Mouse (Mus musculus): ENCODE data around the gene Clec3a.

Gene Clec3a

DNA sequence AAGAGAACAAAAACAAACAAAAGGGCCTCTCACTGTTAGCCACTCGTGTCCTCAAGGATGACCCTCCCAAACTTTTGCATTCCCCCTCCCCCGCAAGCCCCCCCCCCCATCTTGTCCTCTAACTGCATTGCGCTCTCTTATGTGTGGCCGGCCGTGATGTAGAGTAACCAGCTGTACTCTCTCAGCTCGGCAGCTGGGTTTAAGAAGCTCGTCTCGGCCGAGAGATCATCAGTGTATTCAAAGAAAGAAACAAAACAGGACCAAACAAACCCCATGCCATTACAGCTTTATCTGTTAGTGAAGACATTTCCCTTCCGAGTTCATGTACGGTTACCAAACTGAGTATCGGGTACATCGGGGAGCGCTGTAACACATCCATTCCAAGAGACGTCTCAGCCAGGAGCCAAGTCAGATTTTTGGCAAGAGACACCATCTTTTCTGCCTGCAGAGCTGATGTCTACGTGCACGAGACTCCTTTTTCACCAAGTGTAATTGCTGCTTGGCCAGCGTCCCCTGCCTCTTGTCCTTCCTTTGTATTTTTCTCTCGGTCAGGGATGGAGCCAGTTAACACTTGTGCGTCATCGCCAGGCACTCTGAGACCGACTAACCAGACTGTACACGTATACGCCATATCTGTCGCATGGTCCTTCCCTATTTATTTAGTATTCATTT, 40.4 kb downstream of the Clec3a start:
- DNase-seq (ENCODE audit: low spot score in 2 of 2), result no peak

DNA sequence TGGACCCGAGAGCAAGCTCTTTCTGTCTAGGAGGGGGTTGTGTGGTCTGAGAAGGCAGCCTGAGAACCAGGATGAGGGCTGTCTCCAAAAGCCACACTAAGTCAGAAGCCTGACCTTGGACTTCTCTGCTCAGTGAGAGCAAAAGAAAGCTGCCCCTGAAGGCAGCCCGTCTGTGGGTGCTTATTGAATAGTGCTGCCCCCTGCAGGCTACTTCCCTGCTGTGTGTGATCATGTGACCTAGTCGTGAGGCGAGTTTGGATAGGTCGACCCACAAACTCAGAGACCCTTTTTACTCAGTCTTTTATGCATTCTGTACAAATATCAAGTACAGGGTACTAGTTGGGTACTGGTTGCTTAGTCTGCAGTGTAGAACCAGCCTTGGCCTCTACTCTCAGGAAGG, 42.7 kb downstream of the Clec3a start:
- DNase-seq (ENCODE audit: low spot score in 2 of 2), result no peak

DNA sequence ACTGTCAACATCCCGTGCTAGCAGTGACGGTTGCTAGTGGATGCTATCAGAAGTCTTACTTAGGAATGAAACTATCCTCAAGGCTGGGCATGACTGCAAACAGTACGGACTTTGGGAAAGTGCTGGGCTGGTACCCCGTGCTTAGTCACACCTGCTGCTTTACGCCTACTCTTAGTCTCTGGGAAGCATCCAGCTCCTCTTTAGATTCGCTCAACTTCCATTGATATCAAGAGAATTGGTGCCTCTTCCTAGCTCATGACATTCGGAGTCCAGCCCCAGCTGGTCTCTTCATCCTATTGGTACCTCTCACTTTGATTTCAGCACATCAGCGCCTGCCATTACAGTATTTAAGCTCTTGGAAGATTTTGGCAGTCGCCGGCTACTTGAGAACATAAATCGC, 44.7 kb downstream of the Clec3a start:
- DNase-seq (ENCODE audit: low spot score in 2 of 2), result no peak

DNA sequence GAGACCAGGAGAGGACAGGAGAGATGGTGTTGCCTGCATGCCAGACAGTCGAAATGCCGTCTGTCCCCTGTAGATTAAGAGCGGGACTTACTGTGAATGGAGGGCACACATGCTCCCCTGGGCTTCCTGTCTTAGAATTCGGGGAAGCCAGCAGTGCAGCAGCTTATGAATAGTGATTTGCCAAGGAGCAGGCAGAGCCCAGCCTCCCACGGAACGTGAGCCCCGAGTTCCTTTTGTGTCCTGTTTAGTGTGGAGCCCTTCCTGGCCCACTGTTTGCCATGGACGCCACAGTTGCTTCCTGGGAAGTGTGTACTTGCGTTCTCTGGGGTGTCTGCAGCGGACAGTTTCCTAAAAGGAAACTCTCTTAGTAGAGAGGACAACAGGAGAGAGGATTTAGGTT, 45.4 kb downstream of the Clec3a start:
- no peak for DNase-seq (ENCODE audit: low spot score in 2 of 2)

DNA sequence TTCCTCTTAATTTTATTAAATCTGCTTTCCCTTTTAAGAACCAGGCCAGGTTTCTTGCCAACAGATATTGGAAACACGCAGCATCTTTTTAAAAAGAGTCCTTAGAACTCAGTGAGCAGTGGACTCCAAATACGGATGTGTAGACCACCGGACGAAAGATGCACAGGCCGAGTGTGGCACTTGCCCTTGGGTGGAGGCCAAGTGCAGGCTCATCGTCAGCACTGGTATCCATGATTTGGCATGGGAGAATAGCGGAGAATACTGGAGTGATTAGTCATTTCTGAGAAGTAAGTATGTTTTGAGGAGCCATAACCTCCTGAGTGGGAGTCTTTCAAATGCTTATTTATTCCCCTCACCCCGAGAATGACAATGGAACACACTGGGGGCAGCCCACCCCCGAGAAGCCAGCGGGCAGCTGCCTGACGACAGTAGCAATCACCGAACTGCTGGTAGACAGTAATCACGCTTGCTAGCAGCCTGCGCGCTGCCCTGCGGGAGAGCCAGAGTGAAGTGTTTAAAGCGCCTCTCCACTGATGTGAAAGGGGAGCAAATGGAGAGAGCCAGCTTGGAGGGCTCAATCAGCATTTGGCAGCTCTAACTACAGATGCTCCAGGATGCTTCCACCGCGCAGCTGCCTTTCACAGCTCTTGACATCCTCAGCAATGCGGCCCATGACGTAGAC, 50.8 kb downstream of the Clec3a start:
- DNase-seq (ENCODE audit: low spot score in 2 of 2), result no peak

DNA sequence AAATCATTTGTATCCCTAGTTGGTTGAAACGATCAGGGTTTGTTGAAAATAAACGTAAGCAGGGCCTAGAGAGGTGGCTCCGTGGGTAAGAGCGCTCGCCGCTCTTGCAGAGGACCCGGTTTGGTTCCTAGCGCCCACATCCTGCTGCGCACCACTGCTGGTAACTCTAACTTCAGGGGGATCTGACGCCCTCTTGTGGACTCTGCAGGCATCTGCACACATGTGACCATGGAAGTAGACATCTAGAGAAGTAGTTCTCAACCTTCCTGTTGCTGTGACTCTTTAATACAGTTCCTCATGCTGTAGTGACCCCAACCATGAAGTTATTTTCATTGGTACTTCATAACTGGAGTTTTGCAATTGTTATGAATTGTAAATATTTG, 51.3 kb downstream of the Clec3a start:
- no peak for DNase-seq (ENCODE audit: low spot score in 2 of 2)

DNA sequence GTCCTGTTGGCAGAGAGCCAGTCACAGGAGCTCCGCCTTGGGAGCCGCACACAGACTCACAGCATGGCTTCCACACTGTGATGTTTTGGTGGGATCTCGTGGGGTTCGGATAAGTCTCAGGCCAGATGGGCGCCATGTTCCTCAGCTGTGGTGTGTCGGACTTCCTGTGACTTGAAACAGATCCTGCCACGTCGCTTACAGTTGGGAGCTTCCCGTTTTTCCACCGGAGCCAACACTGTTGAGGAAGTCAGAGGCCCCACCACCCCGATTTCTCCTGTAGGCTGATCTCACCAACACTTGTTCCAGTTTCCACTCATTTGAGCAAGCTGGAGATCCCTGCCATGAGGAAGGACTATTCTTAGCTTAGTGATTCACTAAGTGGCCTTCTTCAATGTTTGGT, 55.7 kb downstream of the Clec3a start:
- DNase-seq (ENCODE audit: low spot score in 2 of 2), result no peak

Data from frontal cortex, postnatal 25 days (tissue).